8 mouse cellular contexts compared by ENCODE assay signal in the genomic region with DNA sequence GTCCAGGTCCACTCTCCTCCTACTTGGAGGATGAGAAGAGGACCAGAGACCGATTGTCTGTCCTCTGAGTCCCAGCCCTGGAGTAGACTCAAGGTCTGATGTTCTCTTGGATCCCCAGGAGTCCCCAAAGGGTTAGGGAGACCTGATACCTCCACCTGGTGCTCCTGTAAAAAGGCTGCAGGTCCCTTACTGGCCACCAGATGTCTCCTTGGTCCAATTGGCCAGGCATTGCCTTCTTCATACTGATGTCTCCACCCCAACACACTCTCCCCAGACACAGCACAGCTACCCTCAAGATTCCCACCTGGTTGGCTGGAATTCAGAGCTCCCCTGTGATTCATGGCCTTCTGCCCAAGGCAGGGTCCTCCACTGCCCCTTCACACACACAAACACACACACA. TPM values are rescaled to one million over a fixed set of nuclear protein-coding genes. Genes with fewer than 3 reads are reported as not detected.
DNase-seq lines count a peak whose midpoint lies in the region.

No protein-coding gene starts in this region.

- DNase-seq in heart, adult 8-10 months (ENCODE audit: low spot score): peak; percentile 36
- no peak for DNase-seq in heart, adult 11 months
- DNase-seq in 3T3-L1 (ENCODE audit: low read depth, low spot score): peak; percentile 76
- DNase-seq in MEL-GATA-1-ER (ENCODE audit: extremely low read depth, low read depth): peak; percentile 67
- DNase-seq in cerebellum, postnatal 10 days: peak; percentile 74 to 80
- DNase-seq in kidney, postnatal 4 days: peak; percentile 78 to 80
- peak; percentile 71 for DNase-seq in retina, embryonic 14.5 days (ENCODE audit: low spot score)
- DNase-seq in layer of hippocampus, adult 11-12 months (ENCODE audit: low spot score): no peak

RNA-seq across cellular contexts. Expression of a gene that starts 22.8 kb away (rescaled TPM):
- total RNA-seq in heart, adult 8-10 months (2022): 10 to 100 TPM; 10.8 to 12.1 (median 11.6) TPM

RNA-seq across cellular contexts. Expression of a gene that starts 22.9 kb away (rescaled TPM):
- 10 to 100 TPM; 19.3 to 29.4 (median 22.0) TPM for total RNA-seq in heart, adult 8-10 months (2022)

Comparison
In these comparisons a context has a peak if more than half of its experiments do, and no peak if none do; other contexts are left out.
1. DNase-seq: peak in heart, adult 8-10 months (single experiment), 3T3-L1 (single experiment), MEL-GATA-1-ER (single experiment), cerebellum, postnatal 10 days (2 of 2), kidney, postnatal 4 days (2 of 2) and retina, embryonic 14.5 days (single experiment); none in heart, adult 11 months (single experiment) and layer of hippocampus, adult 11-12 months (single experiment).